Mouse (Mus musculus) C2C12 (cell line): Measurements from ENCODE around the gene Ptprm. TPM values are rescaled to one million over a fixed set of nuclear protein-coding genes. Genes with fewer than 3 reads are reported as not detected.

Source experiments
- H3K27me3 ChIP-seq: one replicate; pipeline ENCODE4 v1.6.1; 2011; ENCODE audit not compliant: control insufficient read depth, insufficient read depth, insufficient read length
- H3K36me3 ChIP-seq: one replicate; pipeline ENCODE4 v1.6.1; 2011; ENCODE audit not compliant: control insufficient read depth, insufficient read depth
- H3K4me3 ChIP-seq: one replicate; pipeline ENCODE4 v1.5.1; 2011; ENCODE audit warnings: mild to moderate bottlenecking, control low read depth; ENCODE audit not compliant: poor library complexity, insufficient read depth, severe bottlenecking
- H3K79me2 ChIP-seq: one replicate; pipeline ENCODE4 v1.6.1; 2011; ENCODE audit not compliant: control insufficient read depth, insufficient read depth
- H3K79me3 ChIP-seq: one replicate; pipeline ENCODE4 v1.6.1; 2011; ENCODE audit warnings: low read depth, control low read depth
- H3ac ChIP-seq: one replicate; pipeline ENCODE3; 2011; ENCODE audit warnings: low read depth; ENCODE audit not compliant: control insufficient read depth, insufficient read length
- CEBPB ChIP-seq: IDR thresholded peaks from one replicate; pipeline ENCODE4 v1.6.1; 2011; ENCODE audit warnings: low read depth, mild to moderate bottlenecking, control low read depth, moderate library complexity
- CTCF ChIP-seq: IDR thresholded peaks from one replicate; pipeline ENCODE4 v1.5.1; 2011; ENCODE audit not compliant: control insufficient read depth, insufficient read depth, insufficient read length
- FOSL1 ChIP-seq: IDR thresholded peaks from one replicate; pipeline ENCODE4 v1.8.0; 2011; ENCODE audit warnings: mild to moderate bottlenecking, low read length; ENCODE audit not compliant: poor library complexity, insufficient read depth, severe bottlenecking
- MAX ChIP-seq: IDR thresholded peaks from one replicate; pipeline ENCODE4 v1.6.1; 2011; ENCODE audit warnings: mild to moderate bottlenecking, control low read depth
- MYOD1 ChIP-seq: IDR thresholded peaks from one replicate; pipeline ENCODE4 v1.6.1; 2011; ENCODE audit warnings: low read depth; ENCODE audit not compliant: control insufficient read depth, insufficient read length
- MYOG ChIP-seq: IDR thresholded peaks from one replicate; pipeline ENCODE4 v1.6.1; 2011; ENCODE audit not compliant: control insufficient read depth, insufficient read length; ENCODE audit errors: extremely low read depth
- USF1 ChIP-seq: IDR thresholded peaks from one replicate; pipeline ENCODE4 v1.6.1; 2011; ENCODE audit warnings: low read depth, mild to moderate bottlenecking, control low read depth, moderate library complexity
- polyA plus RNA-seq: library from polyadenylated mRNA; unstranded; fragments of >200 nt; fragmentation: generic; extraction: Trizol; gene quantifications from one replicate; pipeline ENCODE4 v1.2.1, GENCODE M21; 2012; ENCODE audit warnings: missing spikeins

Ptprm gene
- polyA plus RNA-seq, 1 experiment, result 4.4 TPM

GRCm38 (mm10) chr17:67324499-67324832, 29.8 kb downstream of the Ptprm start:
- Histone ChIP-seq H3K79me3 (no peaks in the 10 kb centered on the region), H3K27me3 (no peaks in the 10 kb centered on the region)

DNA sequence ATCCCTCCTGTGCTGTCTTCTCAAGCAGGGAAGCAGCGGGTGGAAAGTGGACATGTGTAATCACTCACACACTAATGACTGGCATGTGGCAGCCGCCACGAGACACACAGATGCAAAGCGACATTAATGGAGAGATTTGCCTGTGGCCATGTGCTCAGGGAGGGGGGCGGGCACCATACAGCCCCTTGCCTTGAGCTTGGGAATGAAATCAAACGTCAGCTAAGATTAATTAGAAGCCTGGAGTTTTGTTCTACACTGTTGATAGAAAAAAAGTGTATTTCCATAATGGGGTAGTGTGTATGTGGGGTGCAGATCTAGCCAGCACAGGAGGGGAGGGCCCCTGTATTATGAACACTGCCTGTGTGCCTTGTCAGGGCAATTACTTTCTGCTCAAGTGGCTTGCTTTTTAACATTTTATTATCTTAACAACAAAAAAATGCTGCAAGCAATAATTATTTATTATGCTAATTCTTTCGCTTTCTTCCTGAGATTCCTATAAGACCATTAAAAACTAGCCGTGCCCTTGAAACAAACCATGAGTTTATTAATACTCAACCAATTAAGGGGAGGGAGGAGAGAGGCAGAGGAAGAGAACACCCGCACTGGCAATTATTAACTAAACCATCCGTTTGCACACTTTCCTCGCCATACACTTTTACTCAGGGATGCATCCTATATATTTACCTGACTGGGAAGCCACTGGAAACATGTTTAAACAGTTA, 30.3 kb downstream of the Ptprm start:
- TF ChIP-seq CTCF, result no peak
- Histone ChIP-seq H3K4me3 (no peak overlapping the region), H3K79me2 (no peaks in the 10 kb centered on the region), H3K36me3 (no peaks in the 10 kb centered on the region), H3K79me3 (no peaks in the 10 kb centered on the region), H3K27me3 (no peaks in the 10 kb centered on the region), H3ac (no peak overlapping the region)

More at GRCm38 (mm10) chr17:67324499-67324832, 29.8 kb downstream of the Ptprm start:
- Histone ChIP-seq H3ac (no peak overlapping the region), H3K36me3 (no peaks in the 10 kb centered on the region), H3K79me2 (no peaks in the 10 kb centered on the region), H3K4me3 (no peak overlapping the region)
- TF ChIP-seq MYOG, result no peak
- no peak for TF ChIP-seq CTCF
- no peak for TF ChIP-seq CEBPB
- TF ChIP-seq MYOD1, result no peak
- no peak for TF ChIP-seq USF1
- TF ChIP-seq MAX, result no peak
- TF ChIP-seq FOSL1, result no peak

GRCm38 (mm10) chr17:67314491-67315205, 39.6 kb downstream of the Ptprm start:
- Histone ChIP-seq H3ac (no peak overlapping the region), H3K36me3 (no peaks in the 10 kb centered on the region), H3K27me3 (no peaks in the 10 kb centered on the region), H3K79me2 (no peaks in the 10 kb centered on the region), H3K79me3 (no peaks in the 10 kb centered on the region), H3K4me3 (no peak overlapping the region)
- TF ChIP-seq FOSL1 (no peak), MYOG (no peak), MAX (no peak), USF1 (no peak), CTCF (no peak), MYOD1 (no peak), CEBPB (no peak)

GRCm38 (mm10) chr17:67308421-67308820, 45.8 kb downstream of the Ptprm start:
- no peaks in the 10 kb centered on the region for H3K36me3 ChIP-seq

DNA sequence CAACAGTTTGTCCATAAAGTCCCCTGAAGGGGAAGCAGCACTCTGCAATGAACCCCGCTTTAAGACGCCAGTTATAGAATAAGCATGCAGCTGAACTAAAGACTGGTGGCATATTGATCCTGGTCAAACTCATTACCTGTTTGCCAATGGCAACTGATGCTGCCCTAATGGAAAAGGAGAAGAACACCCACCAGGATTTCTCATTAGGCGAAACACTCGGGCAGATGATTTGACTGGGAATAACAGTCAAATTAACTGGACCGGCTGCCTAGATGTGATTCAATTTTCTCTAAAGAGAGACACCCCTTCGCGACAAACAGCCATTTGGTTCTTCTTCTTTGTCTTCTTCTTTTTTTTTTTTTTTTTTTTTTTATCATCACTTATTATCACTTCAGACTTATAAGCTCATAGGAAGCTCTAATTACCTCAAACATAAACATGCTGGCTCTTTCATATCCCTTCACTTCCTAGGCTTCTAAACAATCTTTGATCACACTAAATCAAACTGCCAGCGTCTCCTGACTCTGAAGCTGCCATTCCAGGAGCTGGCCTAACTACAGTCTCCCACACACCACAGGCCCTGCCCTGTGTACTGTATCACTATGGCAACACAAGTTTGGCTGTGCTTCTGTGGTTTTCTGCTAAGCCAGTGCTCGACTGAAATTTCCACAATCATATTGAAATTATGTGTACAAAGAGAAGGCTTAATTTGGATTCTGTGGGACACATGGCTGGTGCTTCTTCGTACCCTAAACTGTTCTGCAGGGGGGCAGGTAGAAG, 48.0 kb downstream of the Ptprm start:
- H3K36me3 ChIP-seq, result no peaks in the 10 kb centered on the region
- TF ChIP-seq CEBPB (no peak), MYOG (no peak), FOSL1 (no peak), USF1 (no peak), MAX (no peak), MYOD1 (no peak), CTCF (no peak)
- H3K79me2 ChIP-seq, result no peaks in the 10 kb centered on the region
- H3K4me3 ChIP-seq, result no peak overlapping the region
- no peaks in the 10 kb centered on the region for H3K27me3 ChIP-seq
- no peaks in the 10 kb centered on the region for H3K79me3 ChIP-seq
- no peak overlapping the region for H3ac ChIP-seq

More at GRCm38 (mm10) chr17:67308421-67308820, 45.8 kb downstream of the Ptprm start:
- Histone ChIP-seq H3K79me3 (no peaks in the 10 kb centered on the region), H3K79me2 (no peaks in the 10 kb centered on the region), H3K27me3 (no peaks in the 10 kb centered on the region), H3K4me3 (no peak overlapping the region), H3ac (no peak overlapping the region)
- TF ChIP-seq FOSL1, result no peak
- TF ChIP-seq MYOG, result no peak
- TF ChIP-seq CEBPB, result no peak
- TF ChIP-seq MYOD1, result no peak
- no peak for TF ChIP-seq USF1
- TF ChIP-seq MAX, result no peak
